Mouse (Mus musculus): ENCODE measurements around the gene Pde10a. TPM values are rescaled to one million over a fixed set of nuclear protein-coding genes. Genes with fewer than 3 reads are reported as not detected.
A peak's percentile ranks its signal among the peaks of the same experiment; 100 is the strongest.

The Pde10a gene
- polyA plus RNA-seq, 1 experiment from 2014 or later: 3.5 TPM

- Histone ChIP-seq H3K27me3 (ENCODE audit: insufficient read depth, poor library complexity, severe bottlenecking) (peaks cover 3% of the 10 kb centered on the region; the same call in 1 of the 2 replicates), H3K9me3 (no peaks in the 10 kb centered on the region), H3K36me3 (no peaks in the 10 kb centered on the region), H3K4me3 (no peak overlapping the region), H3K27ac (no peak overlapping the region), H3K4me1 (no peaks in the 10 kb centered on the region)
- no peak for DNase-seq (ENCODE audit: low spot score)
- 63% methylated on average over 6 of the region's 6 CpGs for WGBS
Measured at GRCm38 (mm10) chr17:8974823-8975397, 449.7 kb downstream of the Pde10a start.

- Histone ChIP-seq H3K4me1 (no peaks in the 10 kb centered on the region), H3K27ac (no peak overlapping the region), H3K4me3 (no peak overlapping the region), H3K9me3 (no peaks in the 10 kb centered on the region), H3K36me3 (no peaks in the 10 kb centered on the region), H3K27me3 (ENCODE audit: insufficient read depth, poor library complexity, severe bottlenecking) (peaks cover 7% of the 10 kb centered on the region; the same call in 1 of the 2 replicates)
- 87% methylated on average over 6 of the region's 6 CpGs for WGBS
- DNase-seq (ENCODE audit: low spot score): no peak
Measured at GRCm38 (mm10) chr17:8976745-8977144, 451.6 kb downstream of the Pde10a start.

DNA sequence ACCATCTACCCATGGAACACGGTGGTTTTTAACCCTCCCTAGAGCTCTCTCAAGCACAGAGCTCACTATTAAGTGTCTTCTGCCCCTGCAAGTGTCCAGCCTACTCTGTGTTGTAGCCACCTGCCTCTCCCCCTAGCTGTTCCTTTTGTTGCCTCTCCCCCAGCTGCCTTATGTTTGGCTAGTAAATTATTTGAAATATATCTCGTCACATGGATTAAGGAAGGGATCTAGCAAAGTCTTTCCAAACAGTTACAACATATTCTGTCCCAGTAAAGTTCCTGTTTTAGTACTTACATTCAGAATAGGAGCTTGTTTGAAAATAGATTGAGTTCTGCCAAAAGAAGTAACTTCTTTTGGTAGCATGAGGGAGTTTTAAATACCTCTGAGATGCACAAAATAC, 452.1 kb downstream of the Pde10a start:
- Histone ChIP-seq H3K9me3 (no peaks in the 10 kb centered on the region), H3K27me3 (ENCODE audit: insufficient read depth, poor library complexity, severe bottlenecking) (peaks cover 9% of the 10 kb centered on the region; the same call in 1 of the 2 replicates), H3K36me3 (no peaks in the 10 kb centered on the region), H3K4me1 (no peaks in the 10 kb centered on the region), H3K4me3 (no peak overlapping the region), H3K27ac (no peak overlapping the region)
- WGBS: 71% methylated on average over 2 of the region's 2 CpGs
- DNase-seq (ENCODE audit: low spot score): no peak

DNA sequence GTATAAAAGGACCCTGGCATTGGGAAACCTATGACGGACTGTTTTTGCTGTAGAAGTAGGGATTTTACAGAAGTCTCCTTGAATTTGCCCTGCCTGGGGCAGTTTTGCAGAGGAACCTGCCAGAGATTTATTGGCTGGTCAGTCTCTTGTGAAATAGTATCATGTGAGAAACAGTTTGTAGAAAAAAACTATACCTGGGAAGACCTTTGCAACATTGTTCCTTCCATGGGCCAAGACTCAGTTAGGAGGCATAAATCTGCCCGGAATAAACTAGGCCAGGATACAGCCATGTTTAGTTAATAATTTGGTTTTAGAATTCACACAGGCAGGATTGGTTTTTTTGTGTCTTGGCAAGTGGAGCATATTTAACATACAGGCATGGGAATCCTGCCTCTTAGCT, 458.4 kb downstream of the Pde10a start:
- H3K27ac ChIP-seq: no peak overlapping the region
- H3K4me1 ChIP-seq: no peaks in the 10 kb centered on the region
- H3K9me3 ChIP-seq: no peaks in the 10 kb centered on the region
- DNase-seq (ENCODE audit: low spot score): no peak
- no peaks in the 10 kb centered on the region for H3K36me3 ChIP-seq
- H3K4me3 ChIP-seq: no peak overlapping the region
- H3K27me3 ChIP-seq (ENCODE audit: insufficient read depth, poor library complexity, severe bottlenecking): peaks cover 6% of the 10 kb centered on the region; the same call in 1 of the 2 replicates
- 81% methylated on average over 2 of the region's 2 CpGs for WGBS

GRCm38 (mm10) chr17:8985714-8986113, 460.5 kb downstream of the Pde10a start:
- H3K4me3 ChIP-seq: no peak overlapping the region
- H3K27me3 ChIP-seq (ENCODE audit: insufficient read depth, poor library complexity, severe bottlenecking): peaks cover 6% of the 10 kb centered on the region; the same call in 1 of the 2 replicates
- H3K36me3 ChIP-seq: no peaks in the 10 kb centered on the region
- no peaks in the 10 kb centered on the region for H3K9me3 ChIP-seq
- H3K27ac ChIP-seq: no peak overlapping the region
- no peak for DNase-seq (ENCODE audit: low spot score)
- 0 out of 2 replicates have a peak, but pooled peaks cover 6% of the 10 kb centered on the region for H3K4me1 ChIP-seq
- WGBS: 84% methylated on average over 5 of the region's 5 CpGs

DNA sequence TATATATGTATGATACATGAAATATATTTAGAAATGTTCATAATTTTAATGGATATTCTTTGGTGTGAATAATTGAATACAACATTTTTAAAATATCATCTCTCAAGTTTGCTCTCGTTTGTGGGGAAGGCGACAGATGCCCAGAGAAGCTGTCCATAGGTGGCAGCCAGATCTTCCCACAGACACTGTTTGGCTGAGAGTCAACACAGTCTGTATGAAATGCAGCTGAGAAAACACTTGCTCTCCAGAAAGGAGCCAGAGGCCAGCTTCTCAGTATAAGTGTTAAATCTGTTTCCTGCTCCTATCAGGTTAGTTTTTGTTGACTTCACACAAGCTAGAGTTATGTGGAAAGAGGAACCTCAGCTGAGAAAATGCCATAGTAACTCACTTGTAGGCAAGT, 461.4 kb downstream of the Pde10a start:
- Histone ChIP-seq H3K27me3 (ENCODE audit: insufficient read depth, poor library complexity, severe bottlenecking) (peaks cover 4% of the 10 kb centered on the region; the same call in 1 of the 2 replicates), H3K4me1 (0 out of 2 replicates have a peak, but pooled peaks cover 6% of the 10 kb centered on the region), H3K27ac (no peak overlapping the region), H3K4me3 (no peak overlapping the region), H3K36me3 (no peaks in the 10 kb centered on the region), H3K9me3 (no peaks in the 10 kb centered on the region)
- no peak for DNase-seq (ENCODE audit: low spot score)
- 88% methylated on average over 2 of the region's 2 CpGs for WGBS

- no peak overlapping the region for H3K4me3 ChIP-seq
- H3K27me3 ChIP-seq (ENCODE audit: insufficient read depth, poor library complexity, severe bottlenecking): no peaks in the 10 kb centered on the region
- WGBS: 79% methylated on average over 5 of the region's 5 CpGs
- 0 out of 2 replicates have a peak, but pooled peaks cover 2% of the 10 kb centered on the region for H3K36me3 ChIP-seq
- H3K27ac ChIP-seq: no peak overlapping the region
- DNase-seq (ENCODE audit: low spot score): no peak
- 0 out of 2 replicates have a peak, but pooled peaks cover 6% of the 10 kb centered on the region for H3K4me1 ChIP-seq
- H3K9me3 ChIP-seq: no peaks in the 10 kb centered on the region
Measured at GRCm38 (mm10) chr17:8987369-8987768, 462.2 kb downstream of the Pde10a start.

- H3K36me3 ChIP-seq: 0 out of 2 replicates have a peak, but pooled peaks cover 5% of the 10 kb centered on the region
- 0 out of 2 replicates have a peak, but pooled peaks cover 6% of the 10 kb centered on the region for H3K4me1 ChIP-seq
- peak; percentile 86 for DNase-seq (ENCODE audit: low spot score)
- H3K9me3 ChIP-seq: no peaks in the 10 kb centered on the region
- WGBS: 8% methylated on average over 13 of the region's 13 CpGs
- H3K27me3 ChIP-seq (ENCODE audit: insufficient read depth, poor library complexity, severe bottlenecking): no peaks in the 10 kb centered on the region
- H3K4me3 ChIP-seq: peak within 1 kb of the TSS; percentile 53
- H3K27ac ChIP-seq: peak within 1 kb of the TSS; percentile 32; the same call in 1 of the 2 replicates
Measured at GRCm38 (mm10) chr17:8988119-8988807, 463.1 kb downstream of the Pde10a start, which contains the start of gene 1700010I14Rik. Gene 1700010I14Rik, plus strand, starts transcription at chr17:8988333.

DNA sequence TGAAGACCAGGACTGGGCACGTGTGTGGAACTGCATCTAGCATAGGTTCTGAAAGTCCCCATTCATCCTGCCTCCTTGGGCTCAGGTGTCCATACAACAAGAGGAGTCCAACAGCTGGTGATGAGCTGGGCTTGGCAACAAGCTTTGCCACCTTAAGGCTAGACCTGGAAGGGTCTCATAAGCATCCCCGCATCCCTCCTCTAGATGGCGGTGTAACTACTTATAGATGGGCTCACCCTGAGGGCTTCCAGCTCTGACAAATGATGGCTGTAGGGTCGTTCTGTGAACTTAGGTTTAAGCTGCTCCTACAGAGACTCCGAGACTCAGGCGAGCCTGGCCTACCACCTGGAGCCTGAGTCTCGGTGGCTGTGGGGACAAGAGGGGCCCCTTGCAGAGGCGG, 466.0 kb downstream of the Pde10a start:
- DNase-seq (ENCODE audit: low spot score): no peak
- 30% methylated on average over 8 of the region's 8 CpGs for WGBS
- Histone ChIP-seq H3K4me1 (0 out of 2 replicates have a peak, but pooled peaks cover 6% of the 10 kb centered on the region), H3K36me3 (0 out of 2 replicates have a peak, but pooled peaks cover 5% of the 10 kb centered on the region), H3K4me3 (no peak overlapping the region), H3K27ac (no peak overlapping the region), H3K9me3 (no peaks in the 10 kb centered on the region), H3K27me3 (ENCODE audit: insufficient read depth, poor library complexity, severe bottlenecking) (no peaks in the 10 kb centered on the region)

- no peak overlapping the region for H3K27ac ChIP-seq
- WGBS: 60% methylated on average over 1 of the region's 1 CpGs
- H3K27me3 ChIP-seq (ENCODE audit: insufficient read depth, poor library complexity, severe bottlenecking): no peaks in the 10 kb centered on the region
- no peaks in the 10 kb centered on the region for H3K9me3 ChIP-seq
- H3K4me1 ChIP-seq: no peaks in the 10 kb centered on the region
- no peak for DNase-seq (ENCODE audit: low spot score)
- H3K4me3 ChIP-seq: no peak overlapping the region
- 0 out of 2 replicates have a peak, but pooled peaks cover 9% of the 10 kb centered on the region for H3K36me3 ChIP-seq
Measured at GRCm38 (mm10) chr17:8995344-8995743, 470.2 kb downstream of the Pde10a start.

DNA sequence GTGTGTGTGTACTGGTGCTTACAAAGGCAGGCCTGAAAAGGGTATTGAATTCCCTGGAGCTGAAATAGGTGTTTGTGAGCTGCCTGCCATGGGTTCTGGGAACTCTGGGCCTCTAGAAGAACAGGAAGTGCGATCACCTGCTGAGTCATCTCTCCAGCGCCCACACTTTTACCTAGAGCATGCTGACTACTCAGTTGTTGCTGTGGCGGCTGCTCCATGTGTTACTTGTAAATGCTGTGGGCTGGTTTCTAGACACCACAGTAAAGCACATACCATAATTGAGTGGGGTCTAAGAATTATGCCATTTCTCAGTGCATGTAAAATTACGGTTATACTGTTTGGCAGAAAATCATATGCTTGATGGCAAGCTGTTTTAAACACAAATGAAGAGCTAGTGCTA, 477.3 kb downstream of the Pde10a start:
- H3K36me3 ChIP-seq: 0 out of 2 replicates have a peak, but pooled peaks cover 5% of the 10 kb centered on the region
- H3K27ac ChIP-seq: no peak overlapping the region
- DNase-seq (ENCODE audit: low spot score): no peak
- no peak overlapping the region for H3K4me3 ChIP-seq
- H3K27me3 ChIP-seq (ENCODE audit: insufficient read depth, poor library complexity, severe bottlenecking): no peaks in the 10 kb centered on the region
- WGBS: 66% methylated on average over 4 of the region's 4 CpGs
- no peaks in the 10 kb centered on the region for H3K4me1 ChIP-seq
- no peaks in the 10 kb centered on the region for H3K9me3 ChIP-seq

DNA sequence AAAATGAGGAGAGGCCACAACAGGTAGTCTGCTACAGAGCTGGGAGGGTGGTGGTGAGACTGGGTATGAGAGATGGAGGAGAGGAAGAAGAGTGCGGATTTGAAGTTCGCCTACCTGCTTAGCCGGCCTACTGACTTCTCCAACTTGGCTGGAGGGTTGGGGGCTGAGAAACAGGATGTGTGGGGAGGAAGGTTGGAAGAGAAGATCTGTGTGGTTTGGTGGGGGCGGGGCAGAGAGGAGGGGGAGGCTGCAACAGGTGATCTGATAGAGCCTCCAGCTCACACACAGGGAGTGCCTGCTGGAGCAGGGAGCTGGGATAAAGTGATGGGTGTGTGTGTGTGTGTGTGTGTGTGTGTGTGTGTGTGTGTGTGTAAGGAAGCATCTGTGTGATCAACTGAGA, 479.3 kb downstream of the Pde10a start:
- WGBS: 74% methylated on average over 4 of the region's 4 CpGs
- Histone ChIP-seq H3K4me3 (no peak overlapping the region), H3K36me3 (0 out of 2 replicates have a peak, but pooled peaks cover 5% of the 10 kb centered on the region), H3K9me3 (no peaks in the 10 kb centered on the region), H3K27me3 (ENCODE audit: insufficient read depth, poor library complexity, severe bottlenecking) (no peaks in the 10 kb centered on the region), H3K4me1 (no peaks in the 10 kb centered on the region), H3K27ac (no peak overlapping the region)
- DNase-seq (ENCODE audit: low spot score): no peak
